Mouse (Mus musculus): ENCODE results near the gene Ndc80. TPM values are rescaled to one million over a fixed set of nuclear protein-coding genes. Genes with fewer than 3 reads are reported as not detected.
"Not testable (repeated sequence)": the region's sequence is repeated elsewhere in the genome, so short reads cannot be mapped to it uniquely, and the experiment has no call there.

The Ndc80 gene
- polyA plus RNA-seq, 1 experiment from 2014 or later = 7.8 TPM

- peaks cover 9% of the 10 kb centered on the region for H3K4me1 ChIP-seq (ENCODE audit: control insufficient read depth, insufficient read depth, low read depth, low read length)
- ATAC-seq = no peak
- no peak overlapping the region for H3K27ac ChIP-seq (ENCODE audit: low read depth, low read length)
- no peak overlapping the region for H3K4me2 ChIP-seq (ENCODE audit: low read length)
- 82% methylated on average over 2 of the region's 2 CpGs for WGBS
- H3K27me3 ChIP-seq (replicated peaks; ENCODE audit: control insufficient read depth, insufficient read depth, low read length) = no peaks in the 10 kb centered on the region
- no peaks in the 10 kb centered on the region for H3K9me3 ChIP-seq (ENCODE audit: control insufficient read depth, low read length)
- H3K4me3 ChIP-seq (ENCODE audit: low read length) = no peak overlapping the region
- no peaks in the 10 kb centered on the region for H3K36me3 ChIP-seq (ENCODE audit: control insufficient read depth, insufficient read depth, low read length)
- no peak overlapping the region for H3K9ac ChIP-seq (ENCODE audit: low read depth, low read length)
These were observed 55.4 kb downstream of the Ndc80 start for GRCm38 (mm10) chr17:71471261-71471660.

- ATAC-seq = no peak
- WGBS = 92% methylated on average over 3 of the region's 3 CpGs
- no peak overlapping the region for H3K4me3 ChIP-seq (ENCODE audit: low read length)
- no peaks in the 10 kb centered on the region for H3K27me3 ChIP-seq (replicated peaks; ENCODE audit: control insufficient read depth, insufficient read depth, low read length)
- no peak overlapping the region for H3K4me2 ChIP-seq (ENCODE audit: low read length)
- no peaks in the 10 kb centered on the region for H3K4me1 ChIP-seq (ENCODE audit: control insufficient read depth, insufficient read depth, low read depth, low read length)
- H3K9me3 ChIP-seq (ENCODE audit: control insufficient read depth, low read length) = no peaks in the 10 kb centered on the region
- H3K36me3 ChIP-seq (ENCODE audit: control insufficient read depth, insufficient read depth, low read length) = peaks cover 5% of the 10 kb centered on the region; the same call in 1 of the 2 replicates
- H3K27ac ChIP-seq (ENCODE audit: low read depth, low read length) = no peak overlapping the region
- no peak overlapping the region for H3K9ac ChIP-seq (ENCODE audit: low read depth, low read length)
These were observed 66.3 kb downstream of the Ndc80 start for GRCm38 (mm10) chr17:71460312-71460711.

GRCm38 (mm10) chr17:71459818-71460217 lies 66.8 kb downstream of the Ndc80 start, which contains the start of gene Gm4707:
TSS of gene Gm4707 (minus strand) at chr17:71459918.
- Histone ChIP-seq H3K4me1 (ENCODE audit: control insufficient read depth, insufficient read depth, low read depth, low read length) (no peaks in the 10 kb centered on the region), H3K27ac (ENCODE audit: low read depth, low read length) (no peak within 1 kb of the TSS), H3K9ac (ENCODE audit: low read depth, low read length) (no peak within 1 kb of the TSS), H3K4me3 (ENCODE audit: low read length) (no peak within 1 kb of the TSS), H3K27me3 (replicated peaks; ENCODE audit: control insufficient read depth, insufficient read depth, low read length) (no peaks in the 10 kb centered on the region), H3K36me3 (ENCODE audit: control insufficient read depth, insufficient read depth, low read length) (peaks cover 5% of the 10 kb centered on the region; the same call in 1 of the 2 replicates), H3K9me3 (ENCODE audit: control insufficient read depth, low read length) (no peaks in the 10 kb centered on the region), H3K4me2 (ENCODE audit: low read length) (no peak within 1 kb of the TSS)
- no peak for ATAC-seq
- WGBS = 93% methylated on average over 2 of the region's 2 CpGs

- H3K27ac ChIP-seq (ENCODE audit: low read depth, low read length); H3K9me3 ChIP-seq (ENCODE audit: control insufficient read depth, low read length); H3K36me3 ChIP-seq (ENCODE audit: control insufficient read depth, insufficient read depth, low read length); ATAC-seq; H3K4me3 ChIP-seq (ENCODE audit: low read length); H3K9ac ChIP-seq (ENCODE audit: low read depth, low read length); H3K4me2 ChIP-seq (ENCODE audit: low read length); H3K27me3 ChIP-seq (replicated peaks; ENCODE audit: control insufficient read depth, insufficient read depth, low read length); H3K4me1 ChIP-seq (ENCODE audit: control insufficient read depth, insufficient read depth, low read depth, low read length): not testable (repeated sequence)
- 97% methylated on average over 6 of the region's 6 CpGs for WGBS
These were observed 69.3 kb downstream of the Ndc80 start for GRCm38 (mm10) chr17:71457361-71457760.

Other genes starting within 250 kb of the Ndc80 start
- gene Emilin2, start 214.9 kb downstream of the Ndc80 start, polyA plus RNA-seq (2015; fragmentation: Nextera tagmentation; extraction: Ambion mirVana) = 2.2 and 2.5 TPM in 2 replicates
- 2.7 and 3.1 TPM in 2 replicates for gene Gm4707, start 66.9 kb downstream of the Ndc80 start, polyA plus RNA-seq (2015; fragmentation: Nextera tagmentation; extraction: Ambion mirVana)
- 34.6 and 38.0 TPM in 2 replicates for gene Smchd1, start 51.5 kb downstream of the Ndc80 start, polyA plus RNA-seq (2015; fragmentation: Nextera tagmentation; extraction: Ambion mirVana)
- gene Spdya, start 25.2 kb upstream of the Ndc80 start, polyA plus RNA-seq (2015; fragmentation: Nextera tagmentation; extraction: Ambion mirVana) = 1.2 and 1.6 TPM in 2 replicates
- 39.7 and 47.1 TPM in 2 replicates for gene Wdr43, start 89.0 kb upstream of the Ndc80 start, polyA plus RNA-seq (2015; fragmentation: Nextera tagmentation; extraction: Ambion mirVana)
- gene Togaram2, start 146.4 kb upstream of the Ndc80 start, polyA plus RNA-seq (2015; fragmentation: Nextera tagmentation; extraction: Ambion mirVana) = 0.82 and 0.89 TPM in 2 replicates
- 0.03 TPM in 1 of 2 replicates, not detected in the other for gene Pcare, start 226.0 kb upstream of the Ndc80 start, polyA plus RNA-seq (2015; fragmentation: Nextera tagmentation; extraction: Ambion mirVana)
- 15.1 and 15.3 TPM in 2 replicates for gene Clip4, start 241.6 kb upstream of the Ndc80 start, polyA plus RNA-seq (2015; fragmentation: Nextera tagmentation; extraction: Ambion mirVana)